Mouse (Mus musculus) erythroblast, embryonic 14.5 days (primary cell): ENCODE measurements around the gene Elf2.

Experiments
- GATA1 ChIP-seq: IDR thresholded peaks from 2 replicates; pipeline ENCODE4 v1.6.1; 2012; ENCODE audit warnings: low read length, inconsistent platforms, mixed read lengths
- TAL1 ChIP-seq: IDR thresholded peaks from 3 replicates; pipeline ENCODE4 v1.6.1; 2012; ENCODE audit warnings: low read length, inconsistent platforms, mixed read lengths

DNA sequence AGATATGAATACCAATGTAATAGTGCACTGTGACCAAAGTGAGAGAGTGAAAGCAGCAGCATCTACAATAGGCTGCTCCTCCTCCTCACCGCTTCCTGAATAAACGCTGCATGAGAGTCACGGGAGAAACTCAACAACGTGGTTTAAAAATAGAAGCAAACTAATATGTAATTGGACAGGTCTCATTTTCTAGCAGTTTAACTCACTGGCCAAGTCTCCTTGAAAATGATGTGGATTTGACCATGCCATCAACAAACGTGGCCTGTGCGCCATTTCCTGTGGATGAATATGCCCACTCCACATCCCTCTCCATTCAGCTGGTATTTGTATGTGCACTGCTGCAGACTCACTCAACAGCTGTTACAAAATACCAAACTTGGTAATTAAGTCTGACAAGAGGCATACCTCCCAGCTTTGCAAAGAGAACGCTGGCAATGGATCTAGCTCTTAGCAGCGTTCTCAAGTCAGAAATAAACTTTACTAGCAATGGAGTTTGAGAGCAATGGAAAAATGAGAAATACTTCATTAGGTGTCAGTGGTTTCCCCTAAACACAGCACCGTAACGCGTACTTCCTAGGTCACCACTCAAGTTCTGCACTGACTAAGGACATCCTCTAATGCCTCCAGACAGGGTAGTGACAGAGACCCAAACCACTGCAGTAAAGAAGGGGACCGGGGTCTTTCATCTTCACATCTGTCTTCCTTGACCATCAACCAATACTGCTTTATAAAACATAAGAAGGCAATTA, 70.2 kb downstream of the Elf2 start:
- no peak for TF ChIP-seq GATA1
- no peak for TF ChIP-seq TAL1
